ENCODE assay signal across 37 mouse cellular contexts in genomic region chr13:93639636-93640035, GRCm38 (mm10). TPM values are rescaled to one million over a fixed set of nuclear protein-coding genes. Genes with fewer than 3 reads are reported as not detected.
DNase-seq lines count a peak whose midpoint lies in the region; ATAC-seq and TF ChIP-seq lines count a peak whose summit lies in the region.
"Had no signal": no experiment of that assay in that cellular context is flagged by ENCODE, and none has a peak within 500 bp of the region (broad histone marks: within the 10 kb centered on the region; RNA-seq: fewer than 3 reads in every experiment).

No protein-coding gene starts in this region.

- no peak for TF ChIP-seq CTCF in liver, adult 2 months (IDR thresholded peaks at IDR 0.05; ENCODE audit: low read depth, low read length)

- DNase-seq in heart, adult 8-10 months (ENCODE audit: low spot score): peak; percentile 4
- DNase-seq in heart, postnatal 25 days (ENCODE audit: low spot score): no peak
- peak; percentile 98 for DNase-seq in liver, adult 2 months (ENCODE audit: extremely low read depth, low read depth, low spot score)
- peak; percentile 39 to 77 for DNase-seq in kidney, postnatal 25 days
- DNase-seq in layer of hippocampus, postnatal 14 days (ENCODE audit: low spot score in 2 of 2): no peak
- no peak for DNase-seq in urinary bladder, postnatal 10 days (ENCODE audit: low spot score)
- DNase-seq: adrenal gland, postnatal 14 days; cerebellum, adult 2 months; cerebellum, postnatal 25 days; forebrain, postnatal 0 days; heart, postnatal 36 days; lung, embryonic 14.5 days; lung, postnatal 14 days; right cerebral cortex, postnatal 25 days; spleen, adult 18-20 months; thymus, postnatal 14 days had no signal

- H3K27me3 ChIP-seq in liver, adult 2 months (ENCODE audit: control insufficient read depth, insufficient read depth, low read length): no peaks in the 10 kb centered on the region
- no peaks in the 10 kb centered on the region for H3K27me3 ChIP-seq in liver, embryonic 12.5 days (replicated peaks)
- H3K27me3 ChIP-seq: embryonic facial prominence, embryonic 15.5 days; forebrain, embryonic 12.5 days; heart, embryonic 15.5 days; hindbrain, embryonic 12.5 days; limb, embryonic 13.5 days; midbrain, embryonic 15.5 days had no signal

- H3K9ac ChIP-seq in liver, adult 2 months (ENCODE audit: low read depth, low read length): no peak overlapping the region
- H3K9ac ChIP-seq in liver, embryonic 12.5 days: no peak overlapping the region
- H3K9ac ChIP-seq: embryonic facial prominence, embryonic 15.5 days; forebrain, embryonic 12.5 days; forebrain, postnatal 0 days; heart, embryonic 15.5 days; hindbrain, embryonic 12.5 days; limb, embryonic 13.5 days; liver, embryonic 14.5 days; lung, embryonic 14.5 days; midbrain, embryonic 15.5 days had no signal

- intact Hi-C loops in heart, postnatal 25 days (cut with DNase I): no loop called here

- no peak for TF ChIP-seq POLR2A in liver, adult 2 months (IDR thresholded peaks at IDR 0.05; ENCODE audit: extremely low read depth, insufficient read depth, low read length)

- H3K36me3 ChIP-seq in liver, adult 2 months (ENCODE audit: control insufficient read depth, insufficient read depth, low read length): peaks cover 3% of the 10 kb centered on the region; the same call in 1 of the 2 replicates
- no peaks in the 10 kb centered on the region for H3K36me3 ChIP-seq in liver, embryonic 12.5 days
- H3K36me3 ChIP-seq: embryonic facial prominence, embryonic 10.5 days; embryonic facial prominence, embryonic 15.5 days; forebrain, embryonic 12.5 days; heart, embryonic 15.5 days; hindbrain, embryonic 12.5 days; limb, embryonic 13.5 days; midbrain, embryonic 10.5 days; midbrain, embryonic 15.5 days had no signal

- 15% methylated on average over 4 of the region's 4 CpGs for WGBS in liver, adult 2 months
- WGBS in liver, embryonic 12.5 days (ENCODE audit: insufficient replicate concordance): 50% methylated on average over 4 of the region's 4 CpGs

- peaks cover 24% of the 10 kb centered on the region for H3K4me1 ChIP-seq in liver, adult 2 months (ENCODE audit: control insufficient read depth, insufficient read depth, low read length)
- H3K4me1 ChIP-seq in liver, embryonic 12.5 days: no peaks in the 10 kb centered on the region
- H3K4me1 ChIP-seq: embryonic facial prominence, embryonic 15.5 days; forebrain, embryonic 12.5 days; heart, embryonic 15.5 days; hindbrain, embryonic 12.5 days; limb, embryonic 13.5 days; midbrain, embryonic 15.5 days had no signal

- H3K4me2 ChIP-seq in liver, embryonic 12.5 days: no peak overlapping the region
- H3K4me2 ChIP-seq: embryonic facial prominence, embryonic 15.5 days; forebrain, embryonic 12.5 days; heart, embryonic 15.5 days; hindbrain, embryonic 12.5 days; limb, embryonic 13.5 days; lung, embryonic 14.5 days; midbrain, embryonic 15.5 days had no signal

- no peak overlapping the region for H3K4me3 ChIP-seq in liver, adult 2 months (ENCODE audit: insufficient read depth, low read depth, low read length)
- no peak overlapping the region for H3K4me3 ChIP-seq in liver, embryonic 12.5 days
- H3K4me3 ChIP-seq: embryonic facial prominence, embryonic 10.5 days; embryonic facial prominence, embryonic 15.5 days; forebrain, embryonic 12.5 days; heart, embryonic 15.5 days; hindbrain, embryonic 12.5 days; layer of hippocampus, adult 2 months; limb, embryonic 13.5 days; midbrain, embryonic 10.5 days; midbrain, embryonic 15.5 days had no signal

- ATAC-seq in liver, embryonic 12.5 days: no peak
- ATAC-seq: forebrain, postnatal 0 days; hindbrain, postnatal 0 days; intestine, embryonic 16.5 days; midbrain, embryonic 15.5 days; Patski had no signal

- H3K27ac ChIP-seq in liver, adult 2 months (replicated peaks; ENCODE audit: insufficient read depth, low read depth, low read length): peak overlapping the region; percentile 92
- no peak overlapping the region for H3K27ac ChIP-seq in liver, embryonic 12.5 days
- H3K27ac ChIP-seq: embryonic facial prominence, embryonic 10.5 days; embryonic facial prominence, embryonic 15.5 days; forebrain, embryonic 12.5 days; heart, embryonic 15.5 days; hindbrain, embryonic 12.5 days; hindbrain, postnatal 0 days; layer of hippocampus, adult 2 months; limb, embryonic 13.5 days; liver, embryonic 14.5 days; midbrain, embryonic 10.5 days; midbrain, embryonic 15.5 days had no signal

- no peaks in the 10 kb centered on the region for H3K9me3 ChIP-seq in liver, embryonic 12.5 days (replicated peaks)
- H3K9me3 ChIP-seq: embryonic facial prominence, embryonic 10.5 days; embryonic facial prominence, embryonic 15.5 days; forebrain, embryonic 12.5 days; heart, embryonic 15.5 days; hindbrain, embryonic 12.5 days; limb, embryonic 13.5 days; midbrain, embryonic 10.5 days; midbrain, embryonic 15.5 days had no signal

- H3K79me2 ChIP-seq in liver, adult 2 months (ENCODE audit: control insufficient read depth, insufficient read depth, low read length): no peaks in the 10 kb centered on the region

RNA-seq across cellular contexts. Expression of gene Bhmt, which starts 1.9 kb away (rescaled TPM):
- total RNA-seq in heart, adult 8-10 months (2022): not detected
- total RNA-seq in heart, postnatal 25 days (2021): not detected
- 1,946 and 4,018 TPM in 2 replicates for total RNA-seq in liver, adult 2 months (2014; rRNA removed)
- 555 and 844 TPM in 2 replicates for polyA plus RNA-seq in liver, adult 2 months (2012; rRNA removed)
- 25.4 and 26.4 TPM in 2 replicates for polyA plus RNA-seq in liver, embryonic 12.5 days (2016; fragmentation: Nextera tagmentation; extraction: Ambion mirVana)
- under 1 TPM in 1 of 2 experiments, not detected in 1; 0.32 TPM for total RNA-seq in layer of hippocampus, postnatal 14 days (2021)
- total RNA-seq: forebrain, postnatal 0 days; heart, postnatal 36 days; layer of hippocampus, adult 2 months; layer of hippocampus, postnatal 25 days; left cerebral cortex, adult 8-10 months; left cerebral cortex, postnatal 36 days; MEL; neutrophil, adult 5-6 weeks had no signal
- polyA plus RNA-seq: cerebellum, adult 2 months; embryonic facial prominence, embryonic 10.5 days; embryonic facial prominence, embryonic 15.5 days; limb, embryonic 13.5 days; lung, embryonic 14.5 days; neural tube, embryonic 11.5 days; Patski had no signal

RNA-seq across cellular contexts. Expression of gene Bhmt2, which starts 34.5 kb away (rescaled TPM):
- not detected for total RNA-seq in heart, adult 8-10 months (2022)
- not detected for total RNA-seq in heart, postnatal 25 days (2021)
- total RNA-seq in liver, adult 2 months (2014; rRNA removed): 147 and 179 TPM in 2 replicates
- polyA plus RNA-seq in liver, adult 2 months (2012; rRNA removed): 127 and 153 TPM in 2 replicates
- 12.3 and 12.7 TPM in 2 replicates for polyA plus RNA-seq in liver, embryonic 12.5 days (2016; fragmentation: Nextera tagmentation; extraction: Ambion mirVana)
- total RNA-seq in layer of hippocampus, postnatal 14 days (2021): under 1 TPM; 0.41 TPM
- total RNA-seq: gastrocnemius, adult 8-10 months; heart, postnatal 36 days; hindbrain, postnatal 0 days; MEL; neutrophil, adult 5-6 weeks had no signal
- polyA plus RNA-seq: embryonic facial prominence, embryonic 15.5 days; forebrain, embryonic 12.5 days; forebrain, postnatal 0 days; heart, embryonic 15.5 days; hindbrain, embryonic 12.5 days; lung, embryonic 14.5 days; midbrain, embryonic 10.5 days; neural tube, embryonic 11.5 days had no signal

RNA-seq across cellular contexts. Expression of gene Dmgdh, which starts 34.6 kb away (rescaled TPM):
- total RNA-seq in heart, adult 8-10 months (2022): not detected
- not detected for total RNA-seq in heart, postnatal 25 days (2021)
- 234 and 283 TPM in 2 replicates for total RNA-seq in liver, adult 2 months (2014; rRNA removed)
- polyA plus RNA-seq in liver, adult 2 months (2012; rRNA removed): 132 and 197 TPM in 2 replicates
- 7.5 and 8.5 TPM in 2 replicates for polyA plus RNA-seq in liver, embryonic 12.5 days (2016; fragmentation: Nextera tagmentation; extraction: Ambion mirVana)
- under 1 TPM; 0.24 to 0.48 TPM for total RNA-seq in layer of hippocampus, postnatal 14 days (2021)
- total RNA-seq: heart, postnatal 36 days; MEL; neutrophil, adult 5-6 weeks had no signal
- polyA plus RNA-seq: embryonic facial prominence, embryonic 15.5 days; limb, embryonic 13.5 days; lung, embryonic 14.5 days; neural tube, embryonic 11.5 days; Patski had no signal

Comparison
In these comparisons a context has a peak if more than half of its experiments do, and no peak if none do; other contexts are left out.
1. DNase-seq: peak in heart, adult 8-10 months (single experiment), liver, adult 2 months (single experiment) and kidney, postnatal 25 days (2 of 2); none in heart, postnatal 25 days (single experiment), layer of hippocampus, postnatal 14 days (0 of 2) and urinary bladder, postnatal 10 days (single experiment).
2. RNA of gene Bhmt, which starts 1.9 kb away (total RNA-seq): 1,946 to 4,018 TPM in liver, adult 2 months; 0.32 TPM in layer of hippocampus, postnatal 14 days, not detected in heart, postnatal 25 days and not detected in heart, adult 8-10 months; every median in the first group is over 1,000 times any median in the second.
3. RNA of gene Bhmt2, which starts 34.5 kb away (total RNA-seq): 147 to 179 TPM in liver, adult 2 months; 0.41 TPM in layer of hippocampus, postnatal 14 days, not detected in heart, adult 8-10 months and not detected in heart, postnatal 25 days; every median in the first group is over 100 times any median in the second.
4. RNA of gene Dmgdh, which starts 34.6 kb away (total RNA-seq): 234 to 283 TPM in liver, adult 2 months; 0.24 to 0.48 TPM in layer of hippocampus, postnatal 14 days, not detected in heart, adult 8-10 months and not detected in heart, postnatal 25 days; every median in the first group is over 100 times any median in the second.